Mouse (Mus musculus): ENCODE results near the gene Acer2.

- TF ChIP-seq ZC3H11A (IDR thresholded peaks at IDR 0.05; ENCODE audit: borderline replicate concordance, low read depth, low read length) (no peak), HCFC1 (IDR thresholded peaks at IDR 0.05; ENCODE audit: borderline replicate concordance, insufficient read depth, low read length) (no peak), ZNF384 (IDR thresholded peaks at IDR 0.05; ENCODE audit: low read depth, low read length) (no peak), MAFK (IDR thresholded peaks at IDR 0.05; ENCODE audit: insufficient read depth, low read depth, low read length) (no peak), CHD2 (IDR thresholded peaks at IDR 0.05; ENCODE audit: low read depth, low read length) (no peak)
Measured at GRCm38 (mm10) chr4:86858070-86858440, 16.1 kb upstream of the Acer2 start.
